8 mouse cellular contexts compared by ENCODE assay signal in the genomic region with DNA sequence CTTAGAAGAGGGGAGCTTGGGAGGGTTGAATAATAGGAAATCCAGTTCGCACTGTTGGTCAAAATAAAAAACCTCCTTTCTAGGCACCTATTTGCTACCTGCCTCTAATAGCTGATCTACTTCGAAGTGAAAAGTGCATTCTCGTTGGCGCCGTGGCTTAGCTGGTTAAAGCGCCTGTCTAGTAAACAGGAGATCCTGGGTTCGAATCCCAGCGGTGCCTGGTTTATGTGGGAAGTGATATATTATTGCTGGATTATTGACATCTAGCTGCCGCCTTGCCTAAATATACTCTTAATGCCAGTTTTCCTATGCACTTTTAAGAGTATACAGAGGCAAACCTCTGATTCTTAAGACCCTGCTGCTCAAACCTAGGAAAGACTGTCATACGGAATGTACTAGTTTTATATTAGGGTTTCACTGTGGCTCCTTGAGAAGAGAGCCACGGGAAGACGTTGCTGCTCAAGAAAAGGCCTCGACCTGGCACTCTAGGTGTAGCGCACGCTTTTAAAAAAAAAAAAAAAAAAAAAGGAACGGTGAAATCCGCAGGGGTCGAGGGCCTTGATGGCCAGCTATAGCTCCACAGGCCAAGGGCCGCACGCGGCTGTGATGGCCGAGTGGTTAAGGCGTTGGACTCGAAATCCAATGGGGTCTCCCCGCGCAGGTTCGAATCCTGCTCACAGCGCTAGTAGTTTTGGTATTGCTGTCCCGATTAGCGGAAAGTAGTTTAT. TPM values are rescaled to one million over a fixed set of nuclear protein-coding genes. Genes with fewer than 3 reads are reported as not detected.
DNase-seq lines count a peak whose midpoint lies in the region; ATAC-seq and TF ChIP-seq lines count a peak whose summit lies in the region.

No protein-coding gene starts in this region.

- H3K4me3 ChIP-seq in hindbrain, postnatal 0 days (ENCODE audit: low read length): peak overlapping the region; percentile 37

- H3K4me2 ChIP-seq in hindbrain, postnatal 0 days (ENCODE audit: low read depth, low read length): peak overlapping the region; percentile 63

- 1% methylated on average over 30 of the region's 30 CpGs for WGBS in hindbrain, postnatal 0 days

- TF ChIP-seq CTCF in hindbrain, postnatal 0 days (IDR thresholded peaks at IDR 0.05; ENCODE audit: low read depth): no peak

- H3K27me3 ChIP-seq in hindbrain, postnatal 0 days (ENCODE audit: insufficient read depth, low read length): no peaks in the 10 kb centered on the region

- H3K9me3 ChIP-seq in hindbrain, postnatal 0 days (ENCODE audit: low read length): no peaks in the 10 kb centered on the region

- ATAC-seq in hindbrain, postnatal 0 days: peak; percentile 76; the same call in 1 of the 2 replicates
- ATAC-seq in megakaryocyte-erythroid progenitor cell, adult 5-6 weeks (replicated peaks; ENCODE audit: low FRiP score, low TSS enrichment, poor library complexity, severe bottlenecking): peak; percentile 59

- peak overlapping the region; percentile 31; the same call in 1 of the 2 replicates for H3K9ac ChIP-seq in hindbrain, postnatal 0 days (replicated peaks; ENCODE audit: low read length)

- peaks cover 40% of the 10 kb centered on the region for H3K36me3 ChIP-seq in hindbrain, postnatal 0 days (ENCODE audit: insufficient read depth, low read length)

- no peaks in the 10 kb centered on the region for H3K4me1 ChIP-seq in hindbrain, postnatal 0 days (ENCODE audit: insufficient read depth, low read length)

- H3K27ac ChIP-seq in hindbrain, postnatal 0 days: peak overlapping the region; percentile 48; the same call in 1 of the 2 replicates

- peak; percentile 91 for DNase-seq in ZHBTc4 (ENCODE audit: low read depth, low spot score)
- peak; percentile 99 for DNase-seq in cerebellum, postnatal 4 days (ENCODE audit: low spot score in 2 of 2)
- peak; percentile 88 to 92 for DNase-seq in gastrocnemius, adult 8-10 months (ENCODE audit: low spot score in 2 of 2)
- peak; percentile 92 for DNase-seq in hindbrain, postnatal 0 days (ENCODE audit: low spot score)
- DNase-seq in left cerebral cortex, postnatal 25 days (ENCODE audit: low spot score in 2 of 2): peak; percentile 88 to 89
- peak; percentile 87 for DNase-seq in right cerebral cortex, postnatal 25 days
- peak; percentile 91 for DNase-seq in urinary bladder, postnatal 36 days (ENCODE audit: low spot score in 2 of 2)

- intact Hi-C loops in left cerebral cortex, postnatal 25 days (cut with DNase I): no loop called here

RNA-seq across cellular contexts. Expression of a gene that starts 9.7 kb away (rescaled TPM):
- not detected for total RNA-seq in gastrocnemius, adult 8-10 months (2022)
- total RNA-seq in hindbrain, postnatal 0 days (2014; rRNA removed): 1.4 and 2.5 TPM in 2 replicates
- polyA plus RNA-seq in hindbrain, postnatal 0 days (2015; fragmentation: Nextera tagmentation; extraction: Ambion mirVana): 1.3 and 1.9 TPM in 2 replicates
- under 1 TPM; 0.39 to 0.48 TPM for total RNA-seq in left cerebral cortex, postnatal 25 days (2021)
- not detected in 2 replicates for total RNA-seq in megakaryocyte-erythroid progenitor cell, adult 5-6 weeks (2014; fragmentation: Nextera tagmentation)
- not detected in 2 replicates for total RNA-seq in megakaryocyte-erythroid progenitor cell, adult 5-6 weeks (2017)

RNA-seq across cellular contexts. Expression of a gene that starts 11.9 kb away (rescaled TPM):
- total RNA-seq in gastrocnemius, adult 8-10 months (2022): under 1 TPM in 1 of 4 experiments, not detected in 3; 0.18 TPM
- 1.2 and 1.4 TPM in 2 replicates for total RNA-seq in hindbrain, postnatal 0 days (2014; rRNA removed)
- 1.0 and 1.2 TPM in 2 replicates for polyA plus RNA-seq in hindbrain, postnatal 0 days (2015; fragmentation: Nextera tagmentation; extraction: Ambion mirVana)
- total RNA-seq in left cerebral cortex, postnatal 25 days (2021): 1 to 10 TPM in 1 of 2 experiments, under 1 TPM in 1; 0.44 to 1.1 TPM
- total RNA-seq in megakaryocyte-erythroid progenitor cell, adult 5-6 weeks (2014; fragmentation: Nextera tagmentation): not detected in 2 replicates
- total RNA-seq in megakaryocyte-erythroid progenitor cell, adult 5-6 weeks (2017): not detected in 2 replicates

RNA-seq across cellular contexts. Expression of a gene that starts 15.2 kb away (rescaled TPM):
- total RNA-seq in gastrocnemius, adult 8-10 months (2022): under 1 TPM in 1 of 4 experiments, not detected in 3; 0.21 TPM
- total RNA-seq in hindbrain, postnatal 0 days (2014; rRNA removed): 12.5 and 14.2 TPM in 2 replicates
- 13.0 and 13.5 TPM in 2 replicates for polyA plus RNA-seq in hindbrain, postnatal 0 days (2015; fragmentation: Nextera tagmentation; extraction: Ambion mirVana)
- total RNA-seq in left cerebral cortex, postnatal 25 days (2021): 1 to 10 TPM; 3.1 to 6.4 TPM
- total RNA-seq in megakaryocyte-erythroid progenitor cell, adult 5-6 weeks (2014; fragmentation: Nextera tagmentation): not detected in 2 replicates
- not detected in 2 replicates for total RNA-seq in megakaryocyte-erythroid progenitor cell, adult 5-6 weeks (2017)

RNA-seq across cellular contexts. Expression of a gene that starts 15.5 kb away (rescaled TPM):
- 10 to 100 TPM; 58.8 to 81.4 (median 70.4) TPM for total RNA-seq in gastrocnemius, adult 8-10 months (2022)
- 24.4 and 27.1 TPM in 2 replicates for total RNA-seq in hindbrain, postnatal 0 days (2014; rRNA removed)
- polyA plus RNA-seq in hindbrain, postnatal 0 days (2015; fragmentation: Nextera tagmentation; extraction: Ambion mirVana): 11.9 and 15.9 TPM in 2 replicates
- total RNA-seq in left cerebral cortex, postnatal 25 days (2021): 100 to 1,000 TPM in 1 of 2 experiments, 10 to 100 TPM in 1; 98.9 to 108 TPM
- 11.3 and 17.6 TPM in 2 replicates for total RNA-seq in megakaryocyte-erythroid progenitor cell, adult 5-6 weeks (2014; fragmentation: Nextera tagmentation)
- 4.7 and 12.5 TPM in 2 replicates for total RNA-seq in megakaryocyte-erythroid progenitor cell, adult 5-6 weeks (2017)

RNA-seq across cellular contexts. Expression of a gene that starts 22.2 kb away (rescaled TPM):
- 10 to 100 TPM; 31.4 to 39.6 (median 35.6) TPM for total RNA-seq in gastrocnemius, adult 8-10 months (2022)
- 146 and 148 TPM in 2 replicates for total RNA-seq in hindbrain, postnatal 0 days (2014; rRNA removed)
- 417 and 489 TPM in 2 replicates for polyA plus RNA-seq in hindbrain, postnatal 0 days (2015; fragmentation: Nextera tagmentation; extraction: Ambion mirVana)
- total RNA-seq in left cerebral cortex, postnatal 25 days (2021): 1,000 to 10,000 TPM; 1,099 to 1,151 TPM
- total RNA-seq in megakaryocyte-erythroid progenitor cell, adult 5-6 weeks (2014; fragmentation: Nextera tagmentation): 46.7 and 60.3 TPM in 2 replicates
- 7.5 and 15.7 TPM in 2 replicates for total RNA-seq in megakaryocyte-erythroid progenitor cell, adult 5-6 weeks (2017)

Comparison
In these comparisons a context has a peak if more than half of its experiments do, and no peak if none do; other contexts are left out.
1. Peak in every context shown above with its lines: DNase-seq, ATAC-seq, H3K4me3 ChIP-seq and H3K27ac ChIP-seq.